Mouse (Mus musculus) G1E (cell line): Measurements from ENCODE around the gene Gm20517.

Experiments used
- CTCF ChIP-seq: IDR thresholded peaks from 2 replicates; pipeline ENCODE4 v1.5.1; 2012; ENCODE audit warnings: low read depth, low read length, inconsistent platforms, mixed read lengths
- GATA1 ChIP-seq: IDR thresholded peaks from 2 replicates; pipeline ENCODE4 v1.6.1; 2012; ENCODE audit warnings: borderline replicate concordance, low read length, inconsistent platforms, mixed read lengths
- POLR2AphosphoS5 ChIP-seq: IDR thresholded peaks from 2 replicates; pipeline ENCODE4 v1.6.1; 2012; ENCODE audit warnings: low read depth, low read length, inconsistent platforms; ENCODE audit not compliant: insufficient replicate concordance
- TAL1 ChIP-seq: conservative IDR thresholded peaks from 2 replicates; pipeline ENCODE4 v1.6.1; 2012; ENCODE audit warnings: low read depth, low read length, inconsistent platforms, mixed read lengths

- TF ChIP-seq CTCF (no peak), GATA1 (no peak), POLR2AphosphoS5 (no peak), TAL1 (no peak)
Observed at GRCm38 (mm10) chr17:47699055-47699454, 87.7 kb downstream of the Gm20517 start.
